Mouse (Mus musculus) neutrophil, adult 59 days (primary cell): Measurements from ENCODE around the gene Gpcpd1. TPM values are rescaled to one million over a fixed set of nuclear protein-coding genes. Genes with fewer than 3 reads are reported as not detected.

Source experiments
- total RNA-seq, 2 experiments: library from RNA; stranded (reverse); gene quantifications; 1 replicate in 1 of 2; 2 replicates in 1 of 2; pipeline ENCODE4 v1.2.4; 2023

Gpcpd1 gene
- total RNA-seq = 100 to 1,000 TPM; 103 to 104 TPM

GRCm38 (mm10) chr2:132587240-132587779 lies at the start of gene Gpcpd1:
TSS of gene Gpcpd1 (minus strand) at chr2:132587729.

Other genes with a start within 250 kb of the Gpcpd1 start
- not detected for gene Prokr2, start 202.3 kb downstream of the Gpcpd1 start, total RNA-seq
- gene Shld1, start 99.2 kb upstream of the Gpcpd1 start, total RNA-seq = 10 to 100 TPM; 13.4 to 14.9 TPM
- not detected for gene Chgb, start 193.5 kb upstream of the Gpcpd1 start, total RNA-seq
- gene Trmt6, start 228.3 kb upstream of the Gpcpd1 start, total RNA-seq = 10 to 100 TPM in 1 of 2 experiments, 1 to 10 TPM in 1; 9.5 to 15.9 TPM
- 1 to 10 TPM; 3.1 to 3.6 TPM for gene Mcm8, start 228.4 kb upstream of the Gpcpd1 start, total RNA-seq